Mouse (Mus musculus) CD4-positive, CD25-positive, alpha-beta regulatory T cell (primary cell): ENCODE measurements around the gene Tmem43. TPM values are rescaled to one million over a fixed set of nuclear protein-coding genes. Genes with fewer than 3 reads are reported as not detected.

ENCODE experiments used
- polyA plus RNA-seq: library from polyadenylated mRNA; unstranded; fragments of 100-300 nt; shearing (Covaris generic); gene quantifications from one replicate; pipeline ENCODE4 v1.2.1, GENCODE M21; 2017

Gene Tmem43
- polyA plus RNA-seq, result 63.9 TPM

GRCm38 (mm10) chr6:91472868-91473804 is at the start of gene Tmem43, which contains the start of gene Chchd4:
Gene Tmem43, plus strand, starts transcription at chr6:91473703.
Gene Chchd4, minus strand, starts transcription at chr6:91473546.

GRCm38 (mm10) chr6:91515545-91516449 is 42.3 kb downstream of the Tmem43 start, which contains the start of the genes Xpc and Lsm3:
Gene Xpc, minus strand, starts transcription at chr6:91515888.
Gene Lsm3, plus strand, starts transcription at chr6:91515928.

Other genes with a start within 250 kb of the Tmem43 start
- gene Wnt7a, start 62.3 kb upstream of the Tmem43 start, polyA plus RNA-seq, result not detected
- gene Chchd4, start 157 bp upstream of the Tmem43 start, polyA plus RNA-seq, result 15.1 TPM
- gene Xpc, start 42.2 kb downstream of the Tmem43 start, polyA plus RNA-seq, result 36.3 TPM
- gene Lsm3, start 42.2 kb downstream of the Tmem43 start, polyA plus RNA-seq, result 128 TPM
- gene Slc6a6, start 210.3 kb downstream of the Tmem43 start, polyA plus RNA-seq, result 87.2 TPM